Mouse (Mus musculus) lung, adult 18-20 months (tissue): ENCODE results near the gene Nek1.

Experiments used
- DNase-seq, 2 experiments: peaks; one replicate each; pipeline ENCODE4 v3.0.0; 2022; ENCODE audit warnings: mixed read lengths in 2 of 2

The Nek1 gene

DNA sequence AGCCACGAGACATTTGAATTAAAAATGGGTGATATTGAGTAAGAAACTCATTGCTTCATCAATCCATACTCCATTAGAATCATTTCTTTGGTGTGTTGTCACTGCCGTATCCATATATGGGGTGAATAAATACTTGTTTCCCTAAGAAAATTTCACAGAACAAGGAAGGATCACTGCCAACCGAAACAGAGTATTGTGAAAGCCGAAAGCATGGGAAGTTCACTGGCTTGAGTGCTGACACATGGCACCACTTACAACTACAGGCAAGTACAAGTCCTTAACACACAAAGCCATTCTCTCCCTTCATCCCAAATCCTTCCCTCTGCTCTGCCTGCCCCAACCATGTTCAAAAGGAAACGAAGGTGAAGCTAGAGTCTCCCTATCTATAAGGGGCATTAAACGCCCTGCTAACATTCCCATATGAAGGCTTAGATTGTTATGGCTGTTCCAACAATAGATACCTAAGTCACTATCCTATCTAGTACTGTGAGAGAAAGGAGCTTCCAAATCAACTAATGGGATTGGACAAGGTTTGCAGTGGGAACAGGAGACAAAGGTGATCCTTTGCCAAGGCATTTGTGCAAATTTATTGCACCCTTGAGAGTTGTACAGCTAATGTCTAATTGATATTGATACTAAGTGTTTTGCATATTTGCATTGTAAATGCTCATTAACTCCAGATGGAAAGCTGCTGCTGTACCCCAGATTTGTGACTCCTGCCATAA is 168.6 kb downstream of the Nek1 start:
- peak; percentile 69 to 78 for DNase-seq

DNA sequence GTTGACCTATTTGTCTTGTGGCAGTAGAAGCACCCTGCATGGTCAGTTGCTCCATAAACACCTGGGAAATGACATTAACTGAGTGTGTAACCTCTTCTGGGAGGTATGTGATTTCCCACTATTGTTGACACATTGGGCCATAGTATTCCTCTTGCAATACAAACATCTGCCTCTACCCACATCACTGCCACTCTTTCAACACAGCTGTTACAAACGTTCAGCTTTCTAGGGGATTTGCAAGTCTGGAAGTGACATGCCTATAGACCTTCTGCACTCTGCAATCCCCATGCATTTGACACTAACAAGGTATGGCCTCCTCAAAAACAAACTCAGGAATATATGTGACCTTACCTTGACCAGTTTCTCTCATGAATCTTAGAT is 169.2 kb downstream of the Nek1 start:
- peak in 1 of 2 experiments; percentile 31 for DNase-seq

DNA sequence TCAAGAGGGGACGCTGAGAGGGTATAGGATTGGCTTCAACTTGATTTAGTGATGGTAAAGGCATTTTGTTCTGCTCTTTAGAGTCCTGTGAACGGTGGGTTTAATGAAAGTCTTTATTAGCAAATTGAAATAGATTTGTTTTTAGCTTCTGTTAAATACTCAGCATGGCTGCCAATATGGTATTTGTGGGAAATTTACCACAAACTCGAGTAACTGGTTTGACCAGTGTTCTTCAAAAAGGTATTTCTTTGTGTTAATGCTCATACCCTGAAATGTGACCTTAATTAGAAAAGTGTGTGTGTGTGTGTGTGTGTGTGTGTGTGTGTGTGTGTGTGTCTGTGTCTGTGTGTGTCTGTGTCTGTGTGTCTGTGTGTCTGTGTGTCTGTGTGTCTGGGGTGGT is 178.6 kb downstream of the Nek1 start:
- no peak for DNase-seq

DNA sequence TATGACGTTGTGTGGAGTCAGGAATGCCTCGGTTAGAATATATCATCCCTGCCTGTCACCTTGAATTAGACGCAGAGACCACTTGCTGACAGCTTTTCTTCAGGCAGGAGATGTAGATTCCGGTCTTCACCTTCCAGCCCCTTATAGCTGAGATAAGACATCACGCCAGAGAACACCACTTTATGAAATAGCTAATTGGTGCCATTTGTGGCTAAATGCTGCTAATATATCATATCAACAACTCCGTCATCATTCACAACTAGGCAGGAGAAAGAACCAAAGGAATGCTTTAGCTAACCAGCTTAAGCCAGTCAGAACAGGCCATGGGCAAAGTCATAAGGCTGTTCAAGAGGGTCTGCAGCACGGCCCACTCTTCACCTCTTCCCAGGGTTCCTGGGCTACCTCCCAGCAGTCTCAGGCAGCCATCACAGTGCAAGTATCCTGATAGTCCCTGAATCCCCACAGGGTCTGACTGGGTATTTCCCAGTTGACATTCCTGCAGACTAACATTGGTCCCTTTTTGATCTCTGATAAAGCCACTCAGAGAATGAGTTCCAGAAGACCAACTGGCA is 181.0 kb downstream of the Nek1 start:
- DNase-seq = no peak

DNA sequence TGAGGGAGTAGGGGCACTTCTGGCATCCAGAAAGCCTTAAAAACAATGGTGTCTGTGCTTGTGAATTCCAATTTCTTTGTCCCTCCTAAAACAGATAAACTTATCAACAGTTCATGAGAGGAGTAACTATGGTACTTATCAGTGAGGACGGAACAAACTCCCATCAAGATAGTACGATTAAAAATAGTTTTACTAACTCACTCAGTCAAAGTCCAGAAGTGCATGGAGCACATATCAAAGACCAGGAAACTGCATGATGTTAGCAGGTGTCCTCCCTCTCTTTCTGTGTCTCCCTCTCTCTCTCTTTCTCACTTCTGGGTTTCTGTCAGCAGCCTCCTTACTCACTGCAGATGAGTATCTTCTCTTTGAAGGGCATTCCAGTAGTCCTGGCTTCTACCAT is 182.9 kb downstream of the Nek1 start:
- DNase-seq = no peak

DNA sequence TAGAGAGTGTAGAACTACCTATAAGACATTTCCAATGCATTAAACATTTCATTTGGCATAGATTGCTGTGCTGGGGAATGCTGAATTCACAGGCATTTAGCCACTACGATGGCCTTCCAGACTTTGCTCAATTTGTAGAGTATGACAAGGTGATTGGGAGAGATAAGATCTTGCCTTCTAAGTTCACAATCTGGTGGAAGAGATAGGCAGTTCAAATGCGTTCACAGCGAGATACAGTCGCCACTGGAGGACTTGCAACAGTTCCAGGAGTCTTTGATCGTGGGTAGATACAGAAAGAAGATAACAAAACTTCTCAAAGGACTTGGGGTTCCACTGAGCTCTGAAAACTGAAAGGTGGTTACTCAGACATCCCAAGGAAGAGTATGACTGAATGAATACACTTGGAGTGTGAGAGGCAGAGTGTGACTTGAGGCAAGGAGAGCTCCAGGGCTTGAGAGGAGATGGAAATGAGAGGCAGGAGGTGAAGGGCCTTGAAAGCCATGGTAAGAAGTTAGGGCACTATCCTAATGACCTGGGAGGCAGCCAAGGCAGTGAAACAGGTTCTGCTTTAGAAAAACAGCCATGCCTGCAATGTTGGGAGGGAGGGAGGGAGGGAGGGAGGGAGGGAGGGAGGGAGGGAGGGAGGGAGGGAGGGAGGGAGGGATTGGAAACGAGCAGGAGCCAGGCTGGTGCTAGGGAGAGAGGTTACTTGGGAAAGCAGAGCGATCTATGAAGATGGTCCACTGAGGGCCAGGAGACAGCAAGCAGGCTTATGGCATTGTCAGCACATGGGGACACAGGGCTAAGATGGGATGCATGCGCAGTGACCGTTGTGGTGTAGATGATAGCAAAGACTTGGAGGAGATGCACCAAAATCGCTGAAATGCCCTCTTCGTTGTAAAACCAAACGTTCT is 184.9 kb downstream of the Nek1 start:
- DNase-seq = no peak

DNA sequence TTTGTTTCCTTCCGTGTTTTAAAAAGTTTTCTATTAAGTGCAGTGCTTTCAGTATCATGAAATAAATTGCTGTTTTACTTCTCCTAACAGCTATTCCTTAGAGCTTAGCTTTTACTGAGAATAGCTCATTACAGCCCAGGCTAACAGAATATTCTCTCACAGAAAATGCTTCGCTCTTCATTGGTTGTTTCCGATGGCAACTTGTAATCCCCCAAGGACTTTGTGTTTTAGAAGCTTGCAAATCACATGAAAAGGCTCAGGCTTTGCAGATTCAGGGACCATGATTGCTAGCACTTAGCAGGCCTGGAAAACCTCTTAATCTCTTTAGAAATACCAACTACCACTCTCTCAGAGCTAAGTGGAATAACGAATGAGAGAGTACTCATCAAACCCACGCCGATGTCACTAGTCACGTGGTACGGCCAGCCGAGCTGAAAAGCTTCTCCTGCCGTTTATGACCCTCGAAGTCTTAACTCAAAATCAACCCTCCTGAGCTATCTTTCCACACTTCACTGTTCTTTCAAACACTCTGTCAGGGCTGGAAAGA is 185.7 kb downstream of the Nek1 start:
- peak in 1 of 2 experiments; percentile 34 for DNase-seq
